Mouse (Mus musculus): ENCODE data around the gene Slc35a1. TPM values are rescaled to one million over a fixed set of nuclear protein-coding genes. Genes with fewer than 3 reads are reported as not detected.

Gene Slc35a1
- polyA plus RNA-seq, 1 experiment: 15.0 TPM

DNA sequence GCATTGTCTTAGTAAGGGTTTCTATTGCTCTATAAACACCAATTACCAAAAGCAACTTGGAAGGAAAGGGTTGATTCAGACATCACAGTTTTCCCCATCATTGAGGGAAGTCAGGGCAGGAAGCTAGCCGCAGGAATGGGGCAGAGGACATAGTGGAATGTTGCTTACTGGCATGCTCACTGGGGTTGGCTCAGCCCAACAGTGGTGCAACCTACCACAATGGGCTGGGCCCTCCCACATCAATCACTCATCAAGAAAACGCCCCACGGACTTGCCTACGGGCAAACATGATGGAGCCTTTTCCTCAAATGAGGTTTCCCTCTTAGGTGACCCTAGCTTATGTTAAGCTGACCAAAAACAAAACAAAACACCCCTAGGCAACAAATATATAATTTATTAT lies 35.9 kb upstream of the Slc35a1 start:
- Histone ChIP-seq H3K4me3 (no peak overlapping the region), H3ac (ENCODE audit: control insufficient read depth, insufficient read length) (no peak overlapping the region), H3K4me2 (ENCODE audit: low read depth) (no peak overlapping the region), H3K79me2 (ENCODE audit: control insufficient read depth, insufficient read depth) (no peaks in the 10 kb centered on the region), H3K36me3 (ENCODE audit: control insufficient read depth, insufficient read depth) (no peaks in the 10 kb centered on the region), H3K27me3 (ENCODE audit: control insufficient read depth, insufficient read depth, insufficient read length) (no peaks in the 10 kb centered on the region)
- TF ChIP-seq MAX (IDR thresholded peaks at IDR 0.05; ENCODE audit: low read depth): no peak
- TF ChIP-seq TCF3 (IDR thresholded peaks at IDR 0.05; ENCODE audit: insufficient read length, low read depth): no peak
- no peak for TF ChIP-seq SRF (IDR thresholded peaks at IDR 0.05; ENCODE audit: control insufficient read depth, insufficient read length, low read depth)
- TF ChIP-seq CEBPB (IDR thresholded peaks at IDR 0.05; ENCODE audit: insufficient read depth, poor library complexity, severe bottlenecking): no peak
- no peak for TF ChIP-seq USF1 (IDR thresholded peaks at IDR 0.05; ENCODE audit: low read depth)
- no peak for TF ChIP-seq REST (IDR thresholded peaks at IDR 0.05; ENCODE audit: insufficient read depth, insufficient read length)

GRCm38 (mm10) chr4:34720127-34720895 lies 33.1 kb upstream of the Slc35a1 start:
- H3K4me2 ChIP-seq (ENCODE audit: low read depth): no peak overlapping the region
- no peaks in the 10 kb centered on the region for H3K79me2 ChIP-seq (ENCODE audit: control insufficient read depth, insufficient read depth)
- H3K27me3 ChIP-seq (ENCODE audit: control insufficient read depth, insufficient read depth, insufficient read length): no peaks in the 10 kb centered on the region
- no peaks in the 10 kb centered on the region for H3K36me3 ChIP-seq (ENCODE audit: control insufficient read depth, insufficient read depth)
- no peak overlapping the region for H3K4me3 ChIP-seq
- no peak overlapping the region for H3ac ChIP-seq (ENCODE audit: control insufficient read depth, insufficient read length)
- no peak for TF ChIP-seq CEBPB (IDR thresholded peaks at IDR 0.05; ENCODE audit: insufficient read depth, poor library complexity, severe bottlenecking)
- no peak for TF ChIP-seq MYOD1 (IDR thresholded peaks at IDR 0.05; ENCODE audit: control insufficient read depth in 1 of 3, insufficient read length in 2 of 3, low read depth in 2 of 3)
- TF ChIP-seq SRF (IDR thresholded peaks at IDR 0.05; ENCODE audit: control insufficient read depth, insufficient read length, low read depth): no peak
- TF ChIP-seq TCF12 (IDR thresholded peaks at IDR 0.05; ENCODE audit: insufficient read depth, poor library complexity, severe bottlenecking): no peak
- no peak for TF ChIP-seq MAX (IDR thresholded peaks at IDR 0.05; ENCODE audit: low read depth)
- no peak for TF ChIP-seq MYOG (IDR thresholded peaks at IDR 0.05; ENCODE audit: control insufficient read depth in 1 of 3, insufficient read depth in 1 of 3, insufficient read length in 2 of 3, low read depth in 2 of 3)
- no peak for TF ChIP-seq TCF3 (IDR thresholded peaks at IDR 0.05; ENCODE audit: insufficient read length, low read depth)
- TF ChIP-seq USF1 (IDR thresholded peaks at IDR 0.05; ENCODE audit: low read depth): no peak
- no peak for TF ChIP-seq POLR2AphosphoS2 (IDR thresholded peaks at IDR 0.05; ENCODE audit: insufficient read length, low read depth)
- TF ChIP-seq E2F4 (IDR thresholded peaks at IDR 0.05; ENCODE audit: insufficient read depth): no peak
- TF ChIP-seq POLR2A (IDR thresholded peaks at IDR 0.05; ENCODE audit: insufficient read length, low read depth): no peak
- no peak for TF ChIP-seq REST (IDR thresholded peaks at IDR 0.05; ENCODE audit: insufficient read depth, insufficient read length)

- Histone ChIP-seq H3K27me3 (ENCODE audit: control insufficient read depth, insufficient read depth, insufficient read length) (no peaks in the 10 kb centered on the region), H3K36me3 (ENCODE audit: control insufficient read depth, insufficient read depth) (no peaks in the 10 kb centered on the region), H3K79me2 (ENCODE audit: control insufficient read depth, insufficient read depth) (no peaks in the 10 kb centered on the region), H3K4me3 (no peak overlapping the region), H3K4me2 (ENCODE audit: low read depth) (no peak overlapping the region), H3ac (ENCODE audit: control insufficient read depth, insufficient read length) (no peak overlapping the region)
- TF ChIP-seq POLR2AphosphoS2 (IDR thresholded peaks at IDR 0.05; ENCODE audit: insufficient read length, low read depth): no peak
- TF ChIP-seq CEBPB (IDR thresholded peaks at IDR 0.05; ENCODE audit: insufficient read depth, poor library complexity, severe bottlenecking): no peak
- no peak for TF ChIP-seq MAX (IDR thresholded peaks at IDR 0.05; ENCODE audit: low read depth)
- no peak for TF ChIP-seq POLR2A (IDR thresholded peaks at IDR 0.05; ENCODE audit: insufficient read length, low read depth)
- TF ChIP-seq MYOG (IDR thresholded peaks at IDR 0.05; ENCODE audit: control insufficient read depth in 1 of 3, insufficient read depth in 1 of 3, insufficient read length in 2 of 3, low read depth in 2 of 3): no peak
- TF ChIP-seq MYOD1 (IDR thresholded peaks at IDR 0.05; ENCODE audit: control insufficient read depth in 1 of 3, insufficient read length in 2 of 3, low read depth in 2 of 3): no peak
- TF ChIP-seq TCF3 (IDR thresholded peaks at IDR 0.05; ENCODE audit: insufficient read length, low read depth): no peak
These were observed 32.2 kb upstream of the Slc35a1 start for GRCm38 (mm10) chr4:34719421-34719820.

GRCm38 (mm10) chr4:34715062-34715461 lies 27.8 kb upstream of the Slc35a1 start:
- H3K4me3 ChIP-seq: no peak overlapping the region
- H3ac ChIP-seq (ENCODE audit: control insufficient read depth, insufficient read length): no peak overlapping the region
- H3K4me2 ChIP-seq (ENCODE audit: low read depth): no peak overlapping the region
- TF ChIP-seq MAX (IDR thresholded peaks at IDR 0.05; ENCODE audit: low read depth): no peak
- H3K79me2 ChIP-seq (ENCODE audit: control insufficient read depth, insufficient read depth): no peaks in the 10 kb centered on the region
- no peaks in the 10 kb centered on the region for H3K27me3 ChIP-seq (ENCODE audit: control insufficient read depth, insufficient read depth, insufficient read length)
- no peaks in the 10 kb centered on the region for H3K36me3 ChIP-seq (ENCODE audit: control insufficient read depth, insufficient read depth)

DNA sequence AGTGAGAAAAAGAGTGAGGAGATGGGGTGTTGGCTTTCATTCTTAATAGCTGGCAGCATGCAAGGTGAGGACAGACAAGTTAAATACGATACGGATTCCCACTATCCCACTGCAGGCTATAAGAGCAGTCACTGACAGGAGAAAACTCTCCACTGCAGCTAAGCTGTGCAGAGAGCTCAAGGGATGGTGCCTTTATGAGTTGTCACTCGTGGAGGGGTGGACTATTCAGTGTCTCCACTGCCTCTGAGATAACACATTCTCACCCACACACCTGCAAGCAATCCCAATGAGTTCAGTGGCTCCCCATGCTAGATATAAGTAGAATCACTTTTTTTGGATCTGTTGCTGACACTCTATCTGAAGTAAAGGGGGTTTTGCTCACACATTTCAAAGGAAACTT lies 20.9 kb upstream of the Slc35a1 start:
- no peak overlapping the region for H3ac ChIP-seq (ENCODE audit: control insufficient read depth, insufficient read length)
- no peaks in the 10 kb centered on the region for H3K27me3 ChIP-seq (ENCODE audit: control insufficient read depth, insufficient read depth, insufficient read length)
- no peak overlapping the region for H3K4me2 ChIP-seq (ENCODE audit: low read depth)
- H3K36me3 ChIP-seq (ENCODE audit: control insufficient read depth, insufficient read depth): no peaks in the 10 kb centered on the region
- no peaks in the 10 kb centered on the region for H3K79me2 ChIP-seq (ENCODE audit: control insufficient read depth, insufficient read depth)
- no peak overlapping the region for H3K4me3 ChIP-seq
- TF ChIP-seq MYOD1 (IDR thresholded peaks at IDR 0.05; ENCODE audit: control insufficient read depth in 1 of 3, insufficient read length in 2 of 3, low read depth in 2 of 3) (no peak), USF1 (IDR thresholded peaks at IDR 0.05; ENCODE audit: low read depth) (no peak), SRF (IDR thresholded peaks at IDR 0.05; ENCODE audit: control insufficient read depth, insufficient read length, low read depth) (no peak), MAX (IDR thresholded peaks at IDR 0.05; ENCODE audit: low read depth) (no peak), E2F4 (IDR thresholded peaks at IDR 0.05; ENCODE audit: insufficient read depth) (no peak), POLR2A (IDR thresholded peaks at IDR 0.05; ENCODE audit: insufficient read length, low read depth) (no peak), POLR2AphosphoS2 (IDR thresholded peaks at IDR 0.05; ENCODE audit: insufficient read length, low read depth) (no peak), CEBPB (IDR thresholded peaks at IDR 0.05; ENCODE audit: insufficient read depth, poor library complexity, severe bottlenecking) (no peak), MYOG (IDR thresholded peaks at IDR 0.05; ENCODE audit: control insufficient read depth in 1 of 3, insufficient read depth in 1 of 3, insufficient read length in 2 of 3, low read depth in 2 of 3) (no peak), TCF3 (IDR thresholded peaks at IDR 0.05; ENCODE audit: insufficient read length, low read depth) (no peak), TCF12 (IDR thresholded peaks at IDR 0.05; ENCODE audit: insufficient read depth, poor library complexity, severe bottlenecking) (no peak), REST (IDR thresholded peaks at IDR 0.05; ENCODE audit: insufficient read depth, insufficient read length) (no peak)
